Mouse (Mus musculus): Measurements from ENCODE around the gene Tspan18. TPM values are rescaled to one million over a fixed set of nuclear protein-coding genes. Genes with fewer than 3 reads are reported as not detected.

Tspan18 gene
- polyA plus RNA-seq, 1 experiment from 2014 or later: 47.9 TPM

DNA sequence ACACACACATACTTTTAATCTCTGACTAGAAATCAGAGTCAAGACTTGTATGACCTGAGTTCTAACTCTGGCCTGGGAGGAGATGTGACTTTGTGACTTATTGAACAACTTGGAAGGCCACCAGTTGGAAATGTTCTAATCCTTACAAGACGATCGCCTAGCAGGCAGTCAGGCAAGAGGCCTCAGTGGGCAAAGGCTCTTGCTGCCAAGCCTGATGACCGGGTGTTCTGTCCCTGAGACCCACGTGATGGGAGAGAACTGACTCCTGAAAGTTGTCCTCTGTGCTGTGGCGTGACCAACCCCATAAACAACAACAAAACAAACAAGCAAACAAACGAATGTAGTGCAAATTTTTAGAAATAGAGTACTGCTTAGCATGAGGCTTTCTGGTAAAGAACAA is 52.8 kb downstream of the Tspan18 start:
- Histone ChIP-seq H3K27me3 (ENCODE audit: control insufficient read depth, insufficient read depth, low read length) (no peaks in the 10 kb centered on the region), H3K9ac (ENCODE audit: low read length) (no peak overlapping the region), H3K4me3 (ENCODE audit: low read depth, low read length) (no peak overlapping the region), H3K36me3 (ENCODE audit: control insufficient read depth, insufficient read depth, low read length) (no peaks in the 10 kb centered on the region), H3K4me2 (no peak overlapping the region), H3K4me1 (ENCODE audit: control insufficient read depth, insufficient read depth, low read length) (peaks cover 86% of the 10 kb centered on the region), H3K9me3 (ENCODE audit: control insufficient read depth, low read length) (no peaks in the 10 kb centered on the region), H3K27ac (ENCODE audit: low read depth, low read length) (no peak overlapping the region)
- ATAC-seq (ENCODE audit: low FRiP score): no peak
- whole genome bisulfite sequencing: 80% methylated on average over 6 of the region's 6 CpGs
- no peak for DNase-seq (ENCODE audit: low spot score, missing footprints)

DNA sequence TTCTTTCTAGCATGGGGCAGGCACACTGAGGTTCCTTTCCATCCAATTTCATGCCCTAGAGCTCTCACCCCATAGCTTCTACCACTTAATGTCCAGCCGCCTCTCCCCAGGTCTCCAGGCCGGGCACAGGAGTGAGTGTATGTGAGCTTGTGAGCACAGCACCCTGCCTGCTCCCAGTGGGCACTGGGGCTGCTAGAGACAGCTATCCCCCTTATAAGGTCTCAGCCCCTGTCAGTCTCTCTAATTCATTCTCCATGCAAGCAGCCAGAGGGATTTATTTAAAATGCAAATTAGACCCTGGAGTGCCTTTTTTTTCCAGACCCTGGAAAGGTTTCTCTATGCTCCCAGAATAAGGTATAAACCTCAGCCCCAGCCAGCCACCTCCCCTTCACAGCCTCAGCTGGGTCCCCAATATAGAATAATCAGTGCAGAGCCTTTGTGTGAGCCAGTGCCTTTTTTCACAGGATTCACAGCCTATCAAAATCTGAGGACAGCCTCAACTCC is 54.1 kb downstream of the Tspan18 start:
- Histone ChIP-seq H3K36me3 (ENCODE audit: control insufficient read depth, insufficient read depth, low read length) (no peaks in the 10 kb centered on the region), H3K9me3 (ENCODE audit: control insufficient read depth, low read length) (no peaks in the 10 kb centered on the region), H3K4me1 (ENCODE audit: control insufficient read depth, insufficient read depth, low read length) (peaks cover 73% of the 10 kb centered on the region), H3K4me2 (no peak overlapping the region), H3K9ac (ENCODE audit: low read length) (peak overlapping the region; percentile 27; the same call in 1 of the 2 replicates), H3K4me3 (ENCODE audit: low read depth, low read length) (no peak overlapping the region), H3K27ac (ENCODE audit: low read depth, low read length) (peak overlapping the region; percentile 76), H3K27me3 (ENCODE audit: control insufficient read depth, insufficient read depth, low read length) (no peaks in the 10 kb centered on the region)
- DNase-seq (ENCODE audit: low spot score, missing footprints): peak; percentile 88
- peak; percentile 17; the same call in 1 of the 2 replicates for ATAC-seq (ENCODE audit: low FRiP score)
- 48% methylated on average over 2 of the region's 2 CpGs for WGBS

DNA sequence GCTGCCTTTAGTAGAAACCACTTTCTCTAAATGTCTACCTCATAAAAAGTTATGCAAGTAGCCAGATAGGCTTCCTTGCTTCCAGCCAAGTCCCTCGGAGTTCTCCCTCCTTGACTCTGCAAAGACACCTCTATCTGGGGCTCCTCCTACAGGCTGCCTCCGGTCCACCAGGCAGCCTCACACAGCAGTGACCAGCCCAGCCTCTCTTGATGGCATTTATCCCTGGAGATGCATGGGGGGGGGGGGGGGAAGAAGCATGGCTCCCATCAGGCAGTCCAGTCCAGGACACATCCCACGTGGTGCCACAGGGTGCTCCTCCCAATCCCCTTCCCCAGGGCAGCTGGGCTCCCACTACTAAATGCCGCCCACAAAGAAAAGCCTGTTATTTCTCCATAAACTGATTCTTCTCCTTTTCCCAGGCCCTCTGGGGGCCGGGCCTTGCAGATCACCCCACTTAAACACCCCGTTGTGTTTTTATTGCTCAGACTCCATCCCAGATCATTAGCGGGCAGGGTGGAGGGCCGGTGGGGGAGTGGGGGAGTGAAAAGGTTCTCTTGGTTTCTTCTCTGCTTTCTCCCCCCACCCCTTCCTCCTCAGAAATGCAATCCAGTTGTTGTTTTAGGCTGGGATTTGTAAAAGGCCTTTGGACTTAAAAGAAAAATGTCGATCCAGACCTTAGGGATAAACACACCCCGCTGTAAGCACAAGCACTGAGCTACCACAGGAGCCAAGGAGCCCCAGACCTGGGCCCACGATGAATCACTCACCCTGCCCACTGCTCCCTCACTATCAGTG is 55.9 kb downstream of the Tspan18 start:
- WGBS: 10% methylated on average over 11 of the region's 11 CpGs
- Histone ChIP-seq H3K27me3 (ENCODE audit: control insufficient read depth, insufficient read depth, low read length) (no peaks in the 10 kb centered on the region), H3K4me1 (ENCODE audit: control insufficient read depth, insufficient read depth, low read length) (peaks cover 64% of the 10 kb centered on the region), H3K9ac (ENCODE audit: low read length) (peak overlapping the region; percentile 27), H3K4me2 (peak overlapping the region; percentile 18; the same call in 1 of the 2 replicates), H3K27ac (ENCODE audit: low read depth, low read length) (peak overlapping the region; percentile 76), H3K9me3 (ENCODE audit: control insufficient read depth, low read length) (no peaks in the 10 kb centered on the region), H3K4me3 (ENCODE audit: low read depth, low read length) (no peak overlapping the region), H3K36me3 (ENCODE audit: control insufficient read depth, insufficient read depth, low read length) (no peaks in the 10 kb centered on the region)
- peak; percentile 90 for DNase-seq (ENCODE audit: low spot score, missing footprints)
- ATAC-seq (ENCODE audit: low FRiP score): peak; percentile 83

DNA sequence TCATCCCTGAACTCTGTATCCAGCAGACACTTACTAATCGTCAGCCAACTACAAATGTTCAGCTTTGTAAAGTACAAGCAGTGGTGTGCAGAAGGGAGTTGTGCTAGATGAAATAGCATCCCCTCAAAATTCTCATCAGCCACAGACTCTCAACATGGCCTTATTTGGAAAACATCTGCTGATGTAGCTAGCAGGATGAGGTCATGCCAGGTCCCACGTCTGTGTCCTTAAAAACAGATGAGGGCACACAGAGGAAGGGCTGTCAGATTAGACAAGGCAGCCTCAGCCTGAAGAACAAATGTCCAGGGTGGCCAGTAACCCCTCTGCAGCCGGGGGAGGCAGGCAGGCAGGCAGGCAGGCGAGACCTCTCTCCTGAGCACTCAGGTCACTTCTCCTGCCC is 56.8 kb downstream of the Tspan18 start:
- Histone ChIP-seq H3K36me3 (ENCODE audit: control insufficient read depth, insufficient read depth, low read length) (no peaks in the 10 kb centered on the region), H3K27ac (ENCODE audit: low read depth, low read length) (peak overlapping the region; percentile 76), H3K9me3 (ENCODE audit: control insufficient read depth, low read length) (no peaks in the 10 kb centered on the region), H3K9ac (ENCODE audit: low read length) (peak overlapping the region; percentile 6; the same call in 1 of the 2 replicates), H3K4me2 (peak overlapping the region; percentile 18; the same call in 1 of the 2 replicates), H3K27me3 (ENCODE audit: control insufficient read depth, insufficient read depth, low read length) (no peaks in the 10 kb centered on the region), H3K4me3 (ENCODE audit: low read depth, low read length) (no peak overlapping the region), H3K4me1 (ENCODE audit: control insufficient read depth, insufficient read depth, low read length) (peaks cover 55% of the 10 kb centered on the region)
- WGBS: 27% methylated on average over 4 of the region's 4 CpGs
- ATAC-seq (ENCODE audit: low FRiP score) (no peak), DNase-seq (ENCODE audit: low spot score, missing footprints) (no peak)

DNA sequence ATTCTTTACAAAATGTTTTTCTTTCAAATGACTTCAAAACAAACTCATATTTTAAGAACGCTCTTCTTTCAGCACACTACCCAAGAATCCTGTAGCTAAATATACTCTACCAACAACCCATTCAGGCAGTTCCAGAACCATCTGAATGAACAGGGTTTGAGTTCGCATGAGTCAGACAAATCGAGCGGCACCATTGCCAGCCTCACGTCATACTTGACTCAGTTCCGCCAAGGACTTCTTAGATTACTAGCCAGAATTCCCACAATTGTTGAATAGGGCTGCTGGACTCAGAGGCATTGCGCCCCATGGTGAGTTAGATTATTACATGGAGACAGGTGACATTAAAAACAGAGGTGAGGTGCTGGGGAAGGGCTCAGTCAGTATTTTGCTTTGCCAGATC is 58.3 kb downstream of the Tspan18 start:
- Histone ChIP-seq H3K4me1 (ENCODE audit: control insufficient read depth, insufficient read depth, low read length) (peaks cover 47% of the 10 kb centered on the region), H3K36me3 (ENCODE audit: control insufficient read depth, insufficient read depth, low read length) (no peaks in the 10 kb centered on the region), H3K9me3 (ENCODE audit: control insufficient read depth, low read length) (no peaks in the 10 kb centered on the region), H3K27me3 (ENCODE audit: control insufficient read depth, insufficient read depth, low read length) (no peaks in the 10 kb centered on the region), H3K9ac (ENCODE audit: low read length) (no peak overlapping the region), H3K4me3 (ENCODE audit: low read depth, low read length) (no peak overlapping the region), H3K4me2 (no peak overlapping the region), H3K27ac (ENCODE audit: low read depth, low read length) (no peak overlapping the region)
- 95% methylated on average over 7 of the region's 7 CpGs for WGBS
- no peak for DNase-seq (ENCODE audit: low spot score, missing footprints)
- no peak for ATAC-seq (ENCODE audit: low FRiP score)

DNA sequence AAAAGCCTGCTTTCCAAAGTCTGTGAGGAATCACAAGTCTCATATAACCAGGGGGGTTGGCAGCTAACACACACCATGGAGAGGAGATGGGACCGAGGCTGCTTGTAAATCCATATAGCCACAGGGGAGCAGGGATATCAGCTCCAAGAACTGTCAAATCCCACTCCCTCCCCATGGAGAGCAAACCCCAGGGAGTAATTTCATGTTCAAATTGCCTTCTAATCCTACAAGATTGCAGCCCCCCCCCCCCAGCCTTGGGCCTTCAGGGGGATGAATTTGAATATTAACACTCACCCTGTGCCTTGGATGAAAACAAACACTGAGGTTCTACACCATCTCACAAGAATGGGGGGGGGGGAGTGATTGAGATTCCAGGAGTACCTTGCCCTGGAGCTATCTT is 60.4 kb downstream of the Tspan18 start:
- H3K9me3 ChIP-seq (ENCODE audit: control insufficient read depth, low read length): no peaks in the 10 kb centered on the region
- H3K4me1 ChIP-seq (ENCODE audit: control insufficient read depth, insufficient read depth, low read length): peaks cover 37% of the 10 kb centered on the region

DNA sequence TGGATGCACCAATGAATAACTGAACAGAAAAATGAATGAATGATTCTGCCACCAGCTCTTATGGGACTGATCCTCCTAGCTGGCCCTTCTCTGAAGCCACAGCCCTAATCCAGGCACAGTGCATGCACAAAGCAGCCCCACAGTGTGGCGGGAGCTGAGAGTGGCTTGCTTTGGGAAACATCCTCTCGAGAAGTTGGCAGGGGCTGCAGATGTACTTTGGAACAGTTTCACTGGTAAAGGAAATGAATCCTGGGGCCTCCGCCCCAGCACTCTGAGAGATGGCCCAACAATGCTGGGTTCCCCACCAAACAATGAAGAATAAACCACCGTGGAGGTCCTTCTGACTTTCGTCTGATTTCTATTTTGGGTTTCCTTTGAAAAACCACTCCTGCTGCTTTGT is 64.2 kb downstream of the Tspan18 start:
- Histone ChIP-seq H3K4me1 (ENCODE audit: control insufficient read depth, insufficient read depth, low read length) (peaks cover 23% of the 10 kb centered on the region), H3K9me3 (ENCODE audit: control insufficient read depth, low read length) (no peaks in the 10 kb centered on the region), H3K4me3 (ENCODE audit: low read depth, low read length) (no peak overlapping the region), H3K27ac (ENCODE audit: low read depth, low read length) (no peak overlapping the region), H3K4me2 (no peak overlapping the region), H3K27me3 (ENCODE audit: control insufficient read depth, insufficient read depth, low read length) (no peaks in the 10 kb centered on the region), H3K36me3 (ENCODE audit: control insufficient read depth, insufficient read depth, low read length) (no peaks in the 10 kb centered on the region), H3K9ac (ENCODE audit: low read length) (no peak overlapping the region)
- DNase-seq (ENCODE audit: low spot score, missing footprints) (no peak), ATAC-seq (ENCODE audit: low FRiP score) (no peak)
- 62% methylated on average over 5 of the region's 5 CpGs for WGBS

More for the DNA sequence above, 60.4 kb downstream of the Tspan18 start:
- no peak for ATAC-seq (ENCODE audit: low FRiP score)
- Histone ChIP-seq H3K27ac (ENCODE audit: low read depth, low read length) (no peak overlapping the region), H3K27me3 (ENCODE audit: control insufficient read depth, insufficient read depth, low read length) (no peaks in the 10 kb centered on the region), H3K36me3 (ENCODE audit: control insufficient read depth, insufficient read depth, low read length) (no peaks in the 10 kb centered on the region), H3K4me3 (ENCODE audit: low read depth, low read length) (no peak overlapping the region), H3K4me2 (no peak overlapping the region), H3K9ac (ENCODE audit: low read length) (no peak overlapping the region)
- 35% methylated on average over 1 of the region's 1 CpGs for WGBS
- no peak for DNase-seq (ENCODE audit: low spot score, missing footprints)

DNA sequence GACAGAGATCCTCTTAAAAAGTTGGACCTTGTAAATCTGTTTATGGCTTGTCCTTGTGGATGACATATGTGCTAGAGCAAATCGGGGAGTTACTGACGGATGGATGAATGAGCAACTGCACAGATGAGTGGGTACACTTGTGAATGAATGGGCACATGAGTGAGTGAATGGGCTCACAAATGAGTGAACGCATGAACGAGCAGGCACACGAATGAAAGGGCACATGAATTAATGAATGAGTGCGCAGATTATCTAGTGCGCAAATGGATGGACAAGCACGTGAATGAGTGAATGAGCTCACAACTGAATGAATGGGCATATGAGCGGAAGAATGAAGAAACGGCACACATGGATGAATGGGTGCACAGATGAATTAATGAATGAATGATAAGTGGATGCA is 64.7 kb downstream of the Tspan18 start:
- H3K27ac ChIP-seq (ENCODE audit: low read depth, low read length): no peak overlapping the region
- H3K27me3 ChIP-seq (ENCODE audit: control insufficient read depth, insufficient read depth, low read length): no peaks in the 10 kb centered on the region
- H3K36me3 ChIP-seq (ENCODE audit: control insufficient read depth, insufficient read depth, low read length): no peaks in the 10 kb centered on the region
- no peak overlapping the region for H3K4me3 ChIP-seq (ENCODE audit: low read depth, low read length)
- ATAC-seq (ENCODE audit: low FRiP score): no peak
- DNase-seq (ENCODE audit: low spot score, missing footprints): no peak
- H3K4me2 ChIP-seq: no peak overlapping the region
- H3K4me1 ChIP-seq (ENCODE audit: control insufficient read depth, insufficient read depth, low read length): peaks cover 23% of the 10 kb centered on the region
- no peaks in the 10 kb centered on the region for H3K9me3 ChIP-seq (ENCODE audit: control insufficient read depth, low read length)
- no peak overlapping the region for H3K9ac ChIP-seq (ENCODE audit: low read length)
- 74% methylated on average over 10 of the region's 10 CpGs for WGBS

DNA sequence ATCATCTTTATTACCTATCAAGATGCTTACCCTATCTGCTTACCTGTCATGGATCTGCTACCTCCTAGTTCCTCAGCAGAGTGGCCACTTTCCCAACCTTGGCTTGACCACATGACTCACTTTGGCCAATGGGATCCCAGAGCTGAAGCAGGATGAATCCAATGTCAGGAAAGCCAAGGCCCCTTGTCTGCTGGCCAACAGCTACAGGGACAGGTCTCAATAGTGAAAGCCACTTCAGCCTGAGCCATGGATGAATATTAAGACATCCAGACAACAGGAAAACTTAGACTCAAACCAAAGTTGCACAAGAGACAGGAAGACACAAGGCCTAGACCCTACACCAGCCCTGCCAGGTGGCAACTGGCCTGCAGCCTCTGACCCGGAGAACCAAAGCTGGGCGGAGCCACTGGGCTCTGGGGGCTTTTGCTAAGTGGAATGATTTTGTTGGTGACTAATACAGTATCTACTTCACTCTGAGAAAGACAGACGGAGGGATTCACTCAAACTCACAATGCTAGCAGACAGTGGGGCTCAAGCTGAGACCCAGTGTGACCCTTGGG is 65.5 kb downstream of the Tspan18 start:
- no peak for ATAC-seq (ENCODE audit: low FRiP score)

More for the DNA sequence above, 65.5 kb downstream of the Tspan18 start:
- Histone ChIP-seq H3K27me3 (ENCODE audit: control insufficient read depth, insufficient read depth, low read length) (no peaks in the 10 kb centered on the region), H3K4me3 (ENCODE audit: low read depth, low read length) (no peak overlapping the region), H3K9ac (ENCODE audit: low read length) (no peak overlapping the region), H3K36me3 (ENCODE audit: control insufficient read depth, insufficient read depth, low read length) (no peaks in the 10 kb centered on the region), H3K27ac (ENCODE audit: low read depth, low read length) (no peak overlapping the region), H3K4me2 (no peak overlapping the region), H3K4me1 (ENCODE audit: control insufficient read depth, insufficient read depth, low read length) (peaks cover 15% of the 10 kb centered on the region), H3K9me3 (ENCODE audit: control insufficient read depth, low read length) (no peaks in the 10 kb centered on the region)
- WGBS: 84% methylated on average over 3 of the region's 3 CpGs
- DNase-seq (ENCODE audit: low spot score, missing footprints): no peak

All from midbrain, embryonic 11.5 days (tissue).